Mouse (Mus musculus) myocyte (in vitro differentiated cells): ENCODE measurements around the gene Atg10.

ENCODE experiments used
- POLR2A ChIP-seq: IDR thresholded peaks from one replicate; pipeline ENCODE4 v1.6.1; 2011; ENCODE audit warnings: low read depth, mild to moderate bottlenecking, control low read depth, moderate library complexity; ENCODE audit not compliant: insufficient read length
- POLR2AphosphoS2 ChIP-seq: IDR thresholded peaks from one replicate; pipeline ENCODE4 v1.6.1; 2011; ENCODE audit warnings: low read depth, control low read depth; ENCODE audit not compliant: insufficient read length
- TCF12 ChIP-seq: IDR thresholded peaks from one replicate; pipeline ENCODE4 v1.6.1; 2011; ENCODE audit warnings: mild to moderate bottlenecking, control low read depth; ENCODE audit not compliant: poor library complexity, insufficient read depth, severe bottlenecking
- USF1 ChIP-seq: IDR thresholded peaks from one replicate; pipeline ENCODE4 v1.6.1; 2011; ENCODE audit warnings: low read depth, mild to moderate bottlenecking, control low read depth, moderate library complexity

DNA sequence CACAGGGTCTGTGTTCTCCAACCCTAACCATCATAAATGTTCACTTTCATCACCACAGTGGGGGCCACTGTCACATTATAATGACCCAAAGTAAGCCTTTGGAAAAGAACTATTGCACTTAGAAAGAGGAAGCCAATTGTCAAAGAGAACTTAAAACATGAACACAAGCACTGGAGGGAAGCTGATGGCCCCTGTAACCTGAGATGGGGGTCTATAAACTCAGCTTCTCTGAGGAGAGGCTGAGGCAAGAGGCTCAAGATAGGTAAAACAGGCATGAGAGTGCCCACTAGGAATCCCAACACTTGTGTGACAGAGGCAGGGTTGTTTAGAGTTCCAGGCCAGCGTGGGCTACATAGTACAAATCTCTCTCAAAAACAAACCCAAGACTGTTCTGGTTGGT, 705 bp downstream of the Atg10 start:
- no peak for TF ChIP-seq POLR2A
- TF ChIP-seq USF1: no peak
- TF ChIP-seq TCF12: no peak
- no peak for TF ChIP-seq POLR2AphosphoS2
